Mouse (Mus musculus) forebrain, postnatal 0 days (tissue): ENCODE data around the gene Fam160a1. TPM values are rescaled to one million over a fixed set of nuclear protein-coding genes. Genes with fewer than 3 reads are reported as not detected.

ENCODE experiments used
- ATAC-seq: fragments of 200-750 bp; cut with Nextera tagmentation; 2 replicates; pipeline ENCODE4 v1.8.0; 2017; ENCODE audit warnings: mild to moderate bottlenecking, moderate library complexity
- DNase-seq: peaks from one replicate; pipeline ENCODE4 v3.0.0-alpha.2; 2015
- H3K27ac ChIP-seq: fragments of 300-500 bp; sonication (generic); 2 replicates; pipeline ENCODE4 v1.5.1; 2014; ENCODE audit warnings: low read depth, mild to moderate bottlenecking, antibody characterized with exemption, low read length, moderate library complexity, mixed read lengths
- H3K27me3 ChIP-seq: fragments of 300-500 bp; sonication (generic); 2 replicates; pipeline ENCODE4 v1.6.1; 2014; ENCODE audit warnings: mild to moderate bottlenecking, low read length, mixed read lengths; ENCODE audit not compliant: insufficient read depth
- H3K36me3 ChIP-seq: fragments of 300-500 bp; sonication (generic); 2 replicates; pipeline ENCODE4 v1.6.1; 2014; ENCODE audit warnings: mild to moderate bottlenecking, moderate library complexity; ENCODE audit not compliant: insufficient read depth
- H3K4me1 ChIP-seq: fragments of 300-500 bp; sonication (generic); 2 replicates; pipeline ENCODE4 v1.6.1; 2014; ENCODE audit warnings: antibody characterized with exemption; ENCODE audit not compliant: insufficient read depth
- H3K4me2 ChIP-seq: fragments of 300-500 bp; sonication (generic); 2 replicates; pipeline ENCODE4 v1.6.1; 2014; ENCODE audit warnings: low read depth, mild to moderate bottlenecking, moderate library complexity
- H3K4me3 ChIP-seq: fragments of 300-500 bp; sonication (generic); 2 replicates; pipeline ENCODE4 v1.5.1; 2014; ENCODE audit warnings: low read depth, low read length, mixed read lengths
- H3K9ac ChIP-seq: fragments of 300-500 bp; sonication (generic); 2 replicates; pipeline ENCODE4 v1.6.1; 2014; ENCODE audit warnings: mild to moderate bottlenecking
- H3K9me3 ChIP-seq: fragments of 300-500 bp; sonication (generic); 2 replicates; pipeline ENCODE4 v1.6.1; 2016; ENCODE audit warnings: low read length
- CTCF ChIP-seq: sonication (generic); IDR thresholded peaks from 2 replicates; pipeline ENCODE4 v1.5.1; 2016; ENCODE audit warnings: antibody characterized with exemption, control low read depth, low read depth
- WGBS: fragments of 180-500 bp; shearing (Covaris S2); extraction: QIAGEN DNeasy Blood & Tissue Kit; methylation state at CpG from one replicate; pipeline ENCODE4 v1.1.7; 2014; 5-methylcytosine and 5-hydroxymethylcytosine counted together
- polyA plus RNA-seq: library from polyadenylated mRNA; unstranded; fragments of >200 nt; fragmentation: Nextera tagmentation; extraction: Ambion mirVana; gene quantifications from 2 replicates; pipeline ENCODE4 v1.2.1, GENCODE M21; 2015
- total RNA-seq: library from RNA; depleted of rRNA; stranded (reverse); fragments of >200 nt; gene quantifications from 2 replicates; pipeline ENCODE4 v1.2.3, GENCODE M21; 2014

The Fam160a1 gene
- total and polyA plus RNA-seq, 2 experiments from 2014 or later, result 0.67 to 2.6 TPM

GRCm38 (mm10) chr3:85842881-85843218, 25.8 kb upstream of the Fam160a1 start:
- peak; percentile 13 for DNase-seq
- TF ChIP-seq CTCF, result no peak
- H3K36me3 ChIP-seq, result no peaks in the 10 kb centered on the region
- no peak for ATAC-seq
- H3K4me3 ChIP-seq, result no peak overlapping the region
- no peak overlapping the region for H3K9ac ChIP-seq
- no peaks in the 10 kb centered on the region; the same call in 1 of the 2 replicates for H3K4me1 ChIP-seq
- peak overlapping the region; percentile 66; the same call in 1 of the 2 replicates for H3K27ac ChIP-seq
- no peak overlapping the region for H3K4me2 ChIP-seq
- no peaks in the 10 kb centered on the region for H3K27me3 ChIP-seq
- no peaks in the 10 kb centered on the region for H3K9me3 ChIP-seq

GRCm38 (mm10) chr3:85842177-85842880, 25.2 kb upstream of the Fam160a1 start:
- H3K4me1 ChIP-seq, result no peaks in the 10 kb centered on the region; the same call in 1 of the 2 replicates
- WGBS, result 22% methylated on average over 9 of the region's 9 CpGs
- no peaks in the 10 kb centered on the region for H3K9me3 ChIP-seq
- H3K4me2 ChIP-seq, result no peak overlapping the region
- TF ChIP-seq CTCF, result no peak
- no peak overlapping the region for H3K9ac ChIP-seq
- H3K27me3 ChIP-seq, result no peaks in the 10 kb centered on the region
- no peak for ATAC-seq
- peak overlapping the region; percentile 66 for H3K27ac ChIP-seq
- H3K36me3 ChIP-seq, result no peaks in the 10 kb centered on the region
- peak; percentile 22 for DNase-seq
- H3K4me3 ChIP-seq, result no peak overlapping the region

GRCm38 (mm10) chr3:85841454-85842176, 24.5 kb upstream of the Fam160a1 start:
- H3K4me2 ChIP-seq, result no peak overlapping the region
- no peaks in the 10 kb centered on the region for H3K36me3 ChIP-seq
- no peak for TF ChIP-seq CTCF
- peak overlapping the region; percentile 66; the same call in 1 of the 2 replicates for H3K27ac ChIP-seq
- peak; percentile 8 for DNase-seq
- H3K9me3 ChIP-seq, result no peaks in the 10 kb centered on the region
- no peak overlapping the region for H3K9ac ChIP-seq
- WGBS, result 30% methylated on average over 2 of the region's 2 CpGs
- no peak overlapping the region for H3K4me3 ChIP-seq
- H3K27me3 ChIP-seq, result no peaks in the 10 kb centered on the region
- no peaks in the 10 kb centered on the region; the same call in 1 of the 2 replicates for H3K4me1 ChIP-seq
- no peak for ATAC-seq

GRCm38 (mm10) chr3:85833627-85834026, 16.5 kb upstream of the Fam160a1 start:
- 83% methylated on average over 1 of the region's 1 CpGs for WGBS
- H3K27ac ChIP-seq, result no peak overlapping the region

GRCm38 (mm10) chr3:85832490-85833155, 15.5 kb upstream of the Fam160a1 start:
- DNase-seq, result no peak
- Histone ChIP-seq H3K4me3 (no peak overlapping the region), H3K4me2 (no peak overlapping the region), H3K27ac (no peak overlapping the region), H3K9ac (no peak overlapping the region), H3K9me3 (no peaks in the 10 kb centered on the region), H3K27me3 (no peaks in the 10 kb centered on the region), H3K4me1 (0 out of 2 replicates have a peak, but pooled peaks cover 2% of the 10 kb centered on the region), H3K36me3 (no peaks in the 10 kb centered on the region)
- no peak for TF ChIP-seq CTCF
- 48% methylated on average over 10 of the region's 10 CpGs for WGBS
- no peak for ATAC-seq

More at GRCm38 (mm10) chr3:85833627-85834026, 16.5 kb upstream of the Fam160a1 start:
- Histone ChIP-seq H3K27me3 (no peaks in the 10 kb centered on the region), H3K9me3 (no peaks in the 10 kb centered on the region), H3K9ac (no peak overlapping the region), H3K4me3 (no peak overlapping the region), H3K4me1 (no peaks in the 10 kb centered on the region), H3K36me3 (no peaks in the 10 kb centered on the region), H3K4me2 (no peak overlapping the region)
- DNase-seq (no peak), ATAC-seq (no peak)
- TF ChIP-seq CTCF, result no peak

GRCm38 (mm10) chr3:85831785-85832184, 14.7 kb upstream of the Fam160a1 start:
- no peaks in the 10 kb centered on the region for H3K9me3 ChIP-seq
- 0 out of 2 replicates have a peak, but pooled peaks cover 2% of the 10 kb centered on the region for H3K4me1 ChIP-seq

More at GRCm38 (mm10) chr3:85831785-85832184, 14.7 kb upstream of the Fam160a1 start:
- WGBS, result 75% methylated on average over 1 of the region's 1 CpGs
- H3K27me3 ChIP-seq, result no peaks in the 10 kb centered on the region
- no peak overlapping the region for H3K27ac ChIP-seq
- no peaks in the 10 kb centered on the region for H3K36me3 ChIP-seq
- H3K4me2 ChIP-seq, result no peak overlapping the region
- no peak overlapping the region for H3K4me3 ChIP-seq
- ATAC-seq (no peak), DNase-seq (no peak)
- no peak for TF ChIP-seq CTCF
- no peak overlapping the region for H3K9ac ChIP-seq
